Mouse (Mus musculus): ENCODE measurements around the gene Pi4ka.
"Not testable (repeated sequence)": the region's sequence is repeated elsewhere in the genome, so short reads cannot be mapped to it uniquely, and the experiment has no call there.

Gene Pi4ka

GRCm38 (mm10) chr16:17233702-17234498 lies 172.2 kb downstream of the Pi4ka start:
- peak; percentile 59 to 64 for DNase-seq (ENCODE audit: low spot score in 2 of 2)

- peak; percentile 94 for DNase-seq (ENCODE audit: low spot score in 2 of 2)
These were observed 173.1 kb downstream of the Pi4ka start, which contains the start of gene Hic2 for GRCm38 (mm10) chr16:17232794-17233701. Hic2 (plus strand) TSS chr16:17233572.

DNA sequence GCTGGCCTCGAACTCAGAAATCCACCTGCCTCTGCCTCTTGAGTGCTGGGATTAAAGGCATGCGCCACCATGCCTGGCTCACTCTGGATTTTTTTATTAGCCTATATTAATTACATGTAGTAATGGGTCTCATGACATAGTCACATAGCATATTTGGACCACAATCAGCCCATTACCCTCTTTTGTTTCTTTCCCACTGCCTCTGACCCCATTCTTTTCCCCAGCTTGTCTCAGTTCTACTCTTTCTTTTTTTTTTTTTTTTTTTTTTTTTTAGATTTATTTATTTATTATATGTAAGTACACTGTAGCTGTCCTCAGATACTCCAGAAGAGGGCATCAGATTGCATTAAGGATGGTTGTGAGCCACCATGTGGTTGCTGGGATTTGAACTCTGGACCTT lies 174.6 kb downstream of the Pi4ka start:
- not testable (repeated sequence) for DNase-seq (ENCODE audit: low spot score in 2 of 2)
